Mouse (Mus musculus) spleen, adult 2 months (tissue): ENCODE results near the gene Amer3. TPM values are rescaled to one million over a fixed set of nuclear protein-coding genes. Genes with fewer than 3 reads are reported as not detected.
"Not testable (repeated sequence)": the region's sequence is repeated elsewhere in the genome, so short reads cannot be mapped to it uniquely, and the experiment has no call there.

Experiments
- DNase-seq, 2 experiments: peaks; one replicate each; pipeline versions ENCODE4 v3.0.0 to v3.0.0-alpha.2; 2012 to 2021; ENCODE audit warnings: low spot score in 2 of 2, low read depth in 1 of 2
- H3K27ac ChIP-seq: fragments of 200-500 bp; 2 replicates; pipeline ENCODE4 v1.5.1; 2012; ENCODE audit warnings: low read length, inconsistent platforms; ENCODE audit not compliant: insufficient read depth
- H3K27me3 ChIP-seq: fragments of 200-500 bp; 2 replicates; pipeline ENCODE4 v1.6.1; 2012; ENCODE audit warnings: mild to moderate bottlenecking, moderate library complexity, low read length, inconsistent platforms; ENCODE audit not compliant: control insufficient read depth, insufficient read depth
- H3K36me3 ChIP-seq: fragments of 200-500 bp; 2 replicates; pipeline ENCODE4 v1.6.1; 2012; ENCODE audit warnings: mild to moderate bottlenecking, low read length, inconsistent platforms; ENCODE audit not compliant: control insufficient read depth, insufficient read depth
- H3K4me1 ChIP-seq: fragments of 200-500 bp; 2 replicates; pipeline ENCODE4 v1.6.1; 2011; ENCODE audit warnings: inconsistent platforms; ENCODE audit not compliant: control insufficient read depth, insufficient read depth, insufficient read length
- H3K4me3 ChIP-seq: fragments of 200-500 bp; 2 replicates; pipeline ENCODE4 v1.5.1; 2011; ENCODE audit warnings: mild to moderate bottlenecking, inconsistent platforms; ENCODE audit not compliant: insufficient read depth, insufficient read length; ENCODE audit errors: extremely low read depth
- CTCF ChIP-seq: fragments of 200-500 bp; IDR thresholded peaks from 2 replicates; pipeline ENCODE4 v1.5.1; 2011; ENCODE audit warnings: mild to moderate bottlenecking, inconsistent platforms; ENCODE audit not compliant: insufficient read depth, insufficient read length, insufficient replicate concordance; ENCODE audit errors: extremely low read depth
- POLR2A ChIP-seq: fragments of 200-500 bp; IDR thresholded peaks from 2 replicates; pipeline ENCODE4 v1.6.1; 2011; ENCODE audit warnings: low read depth, low read length, inconsistent platforms
- WGBS: fragments of 180-500 bp; shearing (Covaris S2); methylation state at CpG from one replicate; pipeline ENCODE4 v1.1.7; 2018; 5-methylcytosine and 5-hydroxymethylcytosine counted together
- polyA plus RNA-seq: library from polyadenylated mRNA; depleted of rRNA; stranded (reverse); fragments of >200 nt; gene quantifications from 2 replicates; pipeline ENCODE4 v1.2.3, GENCODE M21; 2012; rRNA removed

Amer3 gene
- polyA plus RNA-seq, 1 experiment: 0.01 TPM

DNA sequence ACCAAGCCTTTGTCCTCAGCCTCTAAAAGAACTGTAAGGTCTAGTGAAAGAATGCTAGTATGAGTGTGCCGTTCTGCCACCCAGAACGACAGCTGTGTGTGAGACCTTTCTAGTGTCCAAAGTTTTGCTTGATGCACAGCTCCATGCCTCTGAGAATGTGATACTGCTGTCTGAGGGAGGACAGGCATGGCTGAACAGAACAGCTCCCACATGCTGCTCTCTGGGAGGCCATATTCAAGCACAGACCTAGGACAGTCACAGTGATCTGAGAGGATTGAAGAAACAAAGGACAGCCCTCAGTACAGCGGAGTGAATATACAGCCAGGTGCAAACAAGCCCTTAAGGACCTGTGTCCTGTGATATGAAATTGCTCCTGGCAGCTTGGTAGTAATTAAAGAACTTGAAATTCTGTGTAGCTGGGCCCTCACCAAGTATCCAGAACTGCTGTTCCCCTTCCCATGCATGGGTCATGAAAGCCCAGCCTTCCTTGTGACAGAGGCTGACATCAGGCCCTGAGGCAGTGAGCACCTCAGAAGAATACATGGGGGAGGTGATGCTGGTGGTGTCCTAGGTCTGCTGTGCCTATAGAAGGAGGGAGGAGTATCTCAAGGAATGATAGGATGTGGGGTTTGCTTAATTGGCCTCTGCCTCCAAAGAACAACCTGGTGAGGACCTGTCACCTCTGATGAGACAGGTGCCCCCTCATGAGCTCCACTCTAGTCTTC is 22.0 kb downstream of the Amer3 start:
- no peak for DNase-seq
- Histone ChIP-seq H3K4me1 (no peaks in the 10 kb centered on the region), H3K27me3 (no peaks in the 10 kb centered on the region), H3K4me3 (no peak overlapping the region), H3K36me3 (no peaks in the 10 kb centered on the region), H3K27ac (no peak overlapping the region)
- TF ChIP-seq POLR2A: no peak
- 78% methylated on average over 3 of the region's 3 CpGs for WGBS

- WGBS: 24% methylated on average over 8 of the region's 8 CpGs
- Histone ChIP-seq H3K27ac (no peak overlapping the region), H3K4me3 (no peak overlapping the region), H3K27me3 (no peaks in the 10 kb centered on the region), H3K36me3 (no peaks in the 10 kb centered on the region), H3K4me1 (no peaks in the 10 kb centered on the region)
- DNase-seq: peak; percentile 39 to 60
- TF ChIP-seq CTCF (peak; percentile 97), POLR2A (no peak)
These were observed 22.9 kb downstream of the Amer3 start for GRCm38 (mm10) chr1:34602363-34602762.

DNA sequence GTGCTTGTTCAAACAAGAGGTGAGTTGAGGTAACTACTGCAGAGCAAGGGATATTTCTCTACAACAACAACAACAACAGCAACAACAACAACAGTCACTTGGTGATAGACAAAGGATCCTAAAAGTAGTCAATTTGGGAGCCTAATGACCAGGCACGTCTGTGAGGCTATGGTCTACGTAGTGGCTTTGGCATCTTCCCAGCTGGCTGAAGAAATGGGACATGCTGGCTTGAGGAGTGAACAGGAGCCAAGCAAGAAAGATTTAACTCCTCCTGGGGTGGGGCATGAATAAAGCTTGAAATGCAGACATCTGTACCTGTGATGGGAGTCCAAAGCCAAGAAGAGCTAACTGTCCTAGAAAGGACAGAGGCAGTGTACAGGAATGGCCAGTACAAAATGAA is 34.3 kb downstream of the Amer3 start:
- no peak overlapping the region for H3K27ac ChIP-seq
- 85% methylated on average over 2 of the region's 2 CpGs for WGBS
- DNase-seq: no peak

DNA sequence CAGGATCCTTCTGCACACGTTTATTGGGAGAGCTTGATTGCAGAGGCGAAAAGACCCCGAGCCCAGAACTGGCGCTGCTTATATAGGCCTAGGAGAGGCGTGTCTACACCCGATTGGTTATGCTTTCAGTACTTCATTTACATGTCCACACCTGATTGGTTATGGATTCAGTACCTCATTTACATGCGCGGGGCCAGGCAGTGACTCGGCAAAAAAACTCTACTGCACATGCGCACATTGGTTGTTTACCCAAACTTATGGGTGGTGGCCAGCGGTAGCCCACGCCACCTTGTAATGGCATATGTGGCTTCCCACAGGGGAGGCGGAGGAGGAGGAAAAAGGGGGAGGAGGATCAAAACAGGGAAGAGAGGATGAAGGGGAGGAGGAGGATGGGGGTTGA is 40.7 kb downstream of the Amer3 start:
- H3K27me3 ChIP-seq, H3K36me3 ChIP-seq, DNase-seq, H3K27ac ChIP-seq, H3K4me1 ChIP-seq, H3K4me3 ChIP-seq: not testable (repeated sequence)
- 94% methylated on average over 13 of the region's 13 CpGs for WGBS

More for the DNA sequence above, 34.3 kb downstream of the Amer3 start:
- H3K36me3 ChIP-seq: no peaks in the 10 kb centered on the region
- H3K4me3 ChIP-seq: no peak overlapping the region
- no peaks in the 10 kb centered on the region for H3K4me1 ChIP-seq
- H3K27me3 ChIP-seq: no peaks in the 10 kb centered on the region
- no peak for TF ChIP-seq CTCF
- no peak for TF ChIP-seq POLR2A

DNA sequence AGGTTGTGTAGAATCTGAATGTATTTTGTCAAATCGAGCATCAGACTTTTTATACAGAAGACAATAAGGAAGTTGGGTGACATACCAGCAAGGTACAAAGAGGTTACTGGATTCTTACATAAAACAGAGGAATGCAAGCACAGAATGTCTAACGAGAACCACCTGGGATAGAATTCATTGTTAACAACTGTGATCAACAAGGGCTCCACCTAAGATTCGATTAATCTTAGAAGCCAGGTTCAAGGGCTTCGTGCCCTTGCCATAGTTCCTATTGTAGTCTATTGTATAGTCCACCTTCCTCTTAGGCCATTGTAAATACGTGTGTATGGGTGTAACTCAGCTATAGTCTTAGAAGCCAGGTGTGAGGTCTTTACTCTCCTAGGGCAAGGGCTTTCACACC is 41.3 kb downstream of the Amer3 start:
- not testable (repeated sequence) for H3K27ac ChIP-seq, H3K27me3 ChIP-seq, H3K4me3 ChIP-seq, H3K36me3 ChIP-seq, DNase-seq, H3K4me1 ChIP-seq
- WGBS: 86% methylated on average over 5 of the region's 5 CpGs

DNA sequence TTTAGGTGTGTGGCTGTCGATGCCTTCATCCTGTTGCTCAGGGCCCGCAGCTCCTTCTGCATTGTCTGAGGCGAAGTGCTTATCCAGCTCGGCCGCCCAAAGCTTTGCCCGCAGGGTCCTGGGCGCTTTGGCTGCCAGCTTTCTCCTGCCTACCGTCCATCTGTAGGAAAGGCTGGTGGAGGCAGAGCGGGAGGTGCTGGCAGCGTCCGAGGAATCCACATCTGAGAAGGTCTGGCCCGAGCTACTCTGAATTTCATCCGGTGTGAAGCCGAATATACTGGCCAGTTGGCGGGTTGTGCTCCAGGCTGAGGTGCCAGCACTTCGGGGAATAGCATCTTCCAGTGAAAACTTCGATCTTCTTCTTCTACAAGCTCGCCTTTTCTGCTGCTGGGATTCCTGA is 56.3 kb downstream of the Amer3 start:
- H3K36me3 ChIP-seq: no peaks in the 10 kb centered on the region
- WGBS: 88% methylated on average over 18 of the region's 18 CpGs
- H3K4me1 ChIP-seq: no peaks in the 10 kb centered on the region
- no peak for DNase-seq
- H3K27me3 ChIP-seq: no peaks in the 10 kb centered on the region
- TF ChIP-seq POLR2A: no peak
- no peak for TF ChIP-seq CTCF
- H3K27ac ChIP-seq: no peak overlapping the region
- H3K4me3 ChIP-seq: no peak overlapping the region

Other genes starting within 250 kb of the Amer3 start
- 19.2 and 25.7 TPM in 2 replicates for gene Ccdc115, start 140.0 kb upstream of the Amer3 start, polyA plus RNA-seq
- 40.7 and 49.2 TPM in 2 replicates for gene Imp4, start 139.8 kb upstream of the Amer3 start, polyA plus RNA-seq
- 587 and 1,136 TPM in 2 replicates for gene Ptpn18, start 119.9 kb upstream of the Amer3 start, polyA plus RNA-seq
- 0.12 TPM in 1 of 2 replicates, not detected in the other for gene Prss39, start 81.2 kb upstream of the Amer3 start, polyA plus RNA-seq
- not detected in 2 replicates for gene Cfc1, start 44.0 kb upstream of the Amer3 start, polyA plus RNA-seq
- gene Prss40, start 18.7 kb upstream of the Amer3 start, polyA plus RNA-seq: not detected in 2 replicates